Mouse (Mus musculus): Measurements from ENCODE around the gene Rnpep.
"Not testable (repeated sequence)": the region's sequence is repeated elsewhere in the genome, so short reads cannot be mapped to it uniquely, and the experiment has no call there.

The Rnpep gene

GRCm38 (mm10) chr1:135258380-135259127, 25.3 kb downstream of the Rnpep start, which contains the start of gene Elf3:
Gene Elf3 (minus strand): TSS chr1:135258568.
- peak; percentile 73 to 84 for DNase-seq

GRCm38 (mm10) chr1:135256299-135256698, 27.6 kb downstream of the Rnpep start:
- peak in 1 of 2 experiments; percentile 30 for DNase-seq

GRCm38 (mm10) chr1:135252854-135253253, 31.0 kb downstream of the Rnpep start:
- DNase-seq = no peak

GRCm38 (mm10) chr1:135251405-135251804, 32.5 kb downstream of the Rnpep start:
- no peak for DNase-seq

- DNase-seq = no peak
These were observed 33.2 kb downstream of the Rnpep start for GRCm38 (mm10) chr1:135250706-135251105.

GRCm38 (mm10) chr1:135248434-135248850, 35.4 kb downstream of the Rnpep start:
- peak; percentile 72 to 74 for DNase-seq

- DNase-seq = no peak
These were observed 39.9 kb downstream of the Rnpep start for GRCm38 (mm10) chr1:135244014-135244413.

- not testable (repeated sequence) for DNase-seq
These were observed 43.7 kb downstream of the Rnpep start for GRCm38 (mm10) chr1:135240206-135240605.

- no peak for DNase-seq
These were observed 46.6 kb downstream of the Rnpep start for GRCm38 (mm10) chr1:135237131-135237851.

GRCm38 (mm10) chr1:135234771-135235170, 49.1 kb downstream of the Rnpep start:
- DNase-seq = no peak

GRCm38 (mm10) chr1:135233961-135234360, 49.9 kb downstream of the Rnpep start:
- no peak for DNase-seq

- DNase-seq = not testable (repeated sequence)
These were observed 52.0 kb downstream of the Rnpep start for GRCm38 (mm10) chr1:135231878-135232277.

GRCm38 (mm10) chr1:135227339-135227950, 56.4 kb downstream of the Rnpep start:
- DNase-seq = peak; percentile 27 to 56

- no peak for DNase-seq
These were observed 58.8 kb downstream of the Rnpep start for GRCm38 (mm10) chr1:135224981-135225604.

GRCm38 (mm10) chr1:135224147-135224546, 59.7 kb downstream of the Rnpep start:
- peak; percentile 18 to 32 for DNase-seq

- no peak for DNase-seq
These were observed 66.2 kb downstream of the Rnpep start for GRCm38 (mm10) chr1:135217607-135218233.

- DNase-seq = no peak
These were observed 69.9 kb downstream of the Rnpep start for GRCm38 (mm10) chr1:135213772-135214640.
